1 mouse cellular context compared by ENCODE assay signal in the genomic region with DNA sequence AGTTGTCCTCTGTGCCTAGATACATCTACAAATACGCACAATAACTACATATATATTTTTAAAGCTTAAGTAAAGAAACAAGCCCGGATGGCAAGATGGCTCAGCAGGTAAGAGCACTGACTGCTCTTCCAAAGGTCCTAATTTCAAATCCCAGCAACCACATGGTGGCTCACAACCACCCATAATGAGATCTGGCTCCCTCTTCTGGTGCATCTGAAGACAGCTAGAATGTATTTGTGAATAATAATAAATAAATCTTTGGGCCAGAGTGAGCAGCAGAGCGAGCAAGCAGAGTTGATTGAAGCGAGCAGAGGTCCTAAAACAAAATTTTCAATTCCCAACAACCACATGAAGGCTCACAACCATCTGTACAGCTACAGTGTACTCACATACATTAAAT. TPM values are rescaled to one million over a fixed set of nuclear protein-coding genes. Genes with fewer than 3 reads are reported as not detected.
"Had no signal": no experiment of that assay in that cellular context is flagged by ENCODE, and none has a peak within 500 bp of the region (broad histone marks: within the 10 kb centered on the region; RNA-seq: fewer than 3 reads in every experiment).

No protein-coding gene starts in this region.

RNA-seq across cellular contexts. Expression of a gene that starts 29.8 kb away (rescaled TPM):
- total RNA-seq: megakaryocyte, adult 5-6 weeks had no signal
